Mouse (Mus musculus) left cerebral cortex, postnatal 36 days (tissue): Measurements from ENCODE around the gene Cdh16. TPM values are rescaled to one million over a fixed set of nuclear protein-coding genes. Genes with fewer than 3 reads are reported as not detected.

Experiments used
- DNase-seq, 2 experiments: peaks; one replicate each; pipeline ENCODE4 v3.0.0; 2021 to 2022; ENCODE audit warnings: low spot score in 2 of 2, mixed read lengths in 1 of 2
- intact Hi-C: fragments of 180-260 bp; cut with DNase I; formaldehyde crosslinking; loops from one replicate; pipeline ENCODE4 v1.15.1; 2025
- total RNA-seq, 2 experiments: library from RNA; stranded (reverse); gene quantifications; 2 replicates each; pipeline ENCODE4 v1.2.3; 2021

Gene Cdh16
- total RNA-seq, 2 experiments from 2014 or later = not detected

- intact Hi-C loops = no loop called here
- no peak for DNase-seq
Observed at GRCm38 (mm10) chr8:104627065-104627740, 3.0 kb upstream of the Cdh16 start.

GRCm38 (mm10) chr8:104620765-104621164, 3.4 kb downstream of the Cdh16 start:
- intact Hi-C loops = no loop called here
- no peak for DNase-seq

GRCm38 (mm10) chr8:104613119-104613518, 11.1 kb downstream of the Cdh16 start:
- no peak for DNase-seq
- intact Hi-C loops = no loop called here

- no peak for DNase-seq
- intact Hi-C loops = no loop called here
Observed at GRCm38 (mm10) chr8:104611613-104612012, 12.6 kb downstream of the Cdh16 start.

GRCm38 (mm10) chr8:104610185-104610766, 13.9 kb downstream of the Cdh16 start:
- intact Hi-C loops = no loop called here
- no peak for DNase-seq

GRCm38 (mm10) chr8:104609222-104609621, 15.0 kb downstream of the Cdh16 start:
- intact Hi-C loops = no loop called here
- no peak for DNase-seq

GRCm38 (mm10) chr8:104607944-104608343, 16.3 kb downstream of the Cdh16 start:
- no peak for DNase-seq
- intact Hi-C loops = no loop called here

- intact Hi-C loops = no loop called here
Observed at GRCm38 (mm10) chr8:104606329-104606728, 17.9 kb downstream of the Cdh16 start.

GRCm38 (mm10) chr8:104603245-104603593, 21.0 kb downstream of the Cdh16 start:
- intact Hi-C loops = loop anchor here (5.0 kb wide), 1 partner anchor 39 kb away; the partner anchor contains the start of gene Ciao2b
- DNase-seq = no peak

More at GRCm38 (mm10) chr8:104606329-104606728, 17.9 kb downstream of the Cdh16 start:
- no peak for DNase-seq

GRCm38 (mm10) chr8:104602468-104603244, 21.5 kb downstream of the Cdh16 start:
- peak; percentile 73 to 77 for DNase-seq
- intact Hi-C loops = loop anchor here (5.0 kb wide), 1 partner anchor 40 kb away; the partner anchor contains the start of gene Ciao2b

- intact Hi-C loops = loop anchor here (5.0 kb wide), 1 partner anchor 40 kb away; the partner anchor contains the start of gene Ciao2b
- no peak for DNase-seq
Observed at GRCm38 (mm10) chr8:104601941-104602371, 22.2 kb downstream of the Cdh16 start.

- no peak for DNase-seq
- intact Hi-C loops = loop anchor here (5.0 kb wide), 1 partner anchor 41 kb away; the partner anchor contains the start of gene Ciao2b
Observed at GRCm38 (mm10) chr8:104601386-104601785, 22.8 kb downstream of the Cdh16 start.

- no peak for DNase-seq
- intact Hi-C loops = no loop called here
Observed at GRCm38 (mm10) chr8:104598496-104598895, 25.7 kb downstream of the Cdh16 start.

- intact Hi-C loops = no loop called here
- DNase-seq = no peak
Observed at GRCm38 (mm10) chr8:104597656-104598055, 26.5 kb downstream of the Cdh16 start.

GRCm38 (mm10) chr8:104595773-104596536, 28.2 kb downstream of the Cdh16 start:
- no peak for DNase-seq
- intact Hi-C loops = no loop called here

- intact Hi-C loops = no loop called here
- no peak for DNase-seq
Observed at GRCm38 (mm10) chr8:104594611-104595362, 29.4 kb downstream of the Cdh16 start.

GRCm38 (mm10) chr8:104593536-104594325, 30.5 kb downstream of the Cdh16 start:
- no peak for DNase-seq
- intact Hi-C loops = no loop called here

GRCm38 (mm10) chr8:104592566-104592965, 31.6 kb downstream of the Cdh16 start:
- intact Hi-C loops = no loop called here

More at GRCm38 (mm10) chr8:104592566-104592965, 31.6 kb downstream of the Cdh16 start:
- no peak for DNase-seq
